Mouse (Mus musculus) stomach, postnatal 0 days (tissue): ENCODE measurements around the gene Rasl11b.

ENCODE experiments used
- CTCF ChIP-seq: IDR thresholded peaks from 2 replicates; pipeline ENCODE4 v1.5.1; 2016; ENCODE audit warnings: antibody characterized with exemption, low read depth, mild to moderate bottlenecking, moderate library complexity
- EP300 ChIP-seq: optimal IDR thresholded peaks from 2 replicates; pipeline ENCODE3; 2016; ENCODE audit warnings: antibody characterized with exemption

GRCm38 (mm10) chr5:74194027-74194840 lies 852 bp upstream of the Rasl11b start:
- no peak for TF ChIP-seq EP300
- TF ChIP-seq CTCF = no peak
